Mouse (Mus musculus) kidney, postnatal 14 days (tissue): ENCODE data around the gene Fam198a.
A peak's percentile ranks its signal among the peaks of the same experiment; 100 is the strongest.
"Not testable (repeated sequence)": the region's sequence is repeated elsewhere in the genome, so short reads cannot be mapped to it uniquely, and the experiment has no call there.

Experiments
- DNase-seq: peaks from one replicate; pipeline ENCODE4 v3.0.0; 2022; ENCODE audit warnings: mixed read lengths

Fam198a gene

GRCm38 (mm10) chr9:121982665-121983064, 31.9 kb downstream of the Fam198a start:
- DNase-seq: no peak

DNA sequence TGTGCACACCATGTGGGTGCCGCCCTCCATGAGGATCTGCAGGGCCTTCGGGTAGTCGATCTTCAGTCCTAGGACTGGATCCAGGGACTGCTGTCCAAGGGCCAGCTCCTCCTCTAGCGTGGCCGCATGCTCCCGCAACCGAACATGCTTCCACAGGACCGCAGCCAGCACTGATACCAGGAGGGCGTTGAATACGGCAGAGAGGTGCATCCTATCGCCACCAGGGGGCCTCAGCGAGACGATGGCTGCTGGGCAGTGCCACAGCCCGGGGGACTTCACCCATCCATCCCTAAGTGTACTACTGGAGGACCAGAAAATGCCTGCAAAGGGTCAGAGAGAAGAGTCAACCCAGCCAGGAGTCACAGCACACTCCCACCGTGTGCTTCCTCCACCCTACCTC, 32.7 kb downstream of the Fam198a start:
- peak; percentile 73 for DNase-seq

DNA sequence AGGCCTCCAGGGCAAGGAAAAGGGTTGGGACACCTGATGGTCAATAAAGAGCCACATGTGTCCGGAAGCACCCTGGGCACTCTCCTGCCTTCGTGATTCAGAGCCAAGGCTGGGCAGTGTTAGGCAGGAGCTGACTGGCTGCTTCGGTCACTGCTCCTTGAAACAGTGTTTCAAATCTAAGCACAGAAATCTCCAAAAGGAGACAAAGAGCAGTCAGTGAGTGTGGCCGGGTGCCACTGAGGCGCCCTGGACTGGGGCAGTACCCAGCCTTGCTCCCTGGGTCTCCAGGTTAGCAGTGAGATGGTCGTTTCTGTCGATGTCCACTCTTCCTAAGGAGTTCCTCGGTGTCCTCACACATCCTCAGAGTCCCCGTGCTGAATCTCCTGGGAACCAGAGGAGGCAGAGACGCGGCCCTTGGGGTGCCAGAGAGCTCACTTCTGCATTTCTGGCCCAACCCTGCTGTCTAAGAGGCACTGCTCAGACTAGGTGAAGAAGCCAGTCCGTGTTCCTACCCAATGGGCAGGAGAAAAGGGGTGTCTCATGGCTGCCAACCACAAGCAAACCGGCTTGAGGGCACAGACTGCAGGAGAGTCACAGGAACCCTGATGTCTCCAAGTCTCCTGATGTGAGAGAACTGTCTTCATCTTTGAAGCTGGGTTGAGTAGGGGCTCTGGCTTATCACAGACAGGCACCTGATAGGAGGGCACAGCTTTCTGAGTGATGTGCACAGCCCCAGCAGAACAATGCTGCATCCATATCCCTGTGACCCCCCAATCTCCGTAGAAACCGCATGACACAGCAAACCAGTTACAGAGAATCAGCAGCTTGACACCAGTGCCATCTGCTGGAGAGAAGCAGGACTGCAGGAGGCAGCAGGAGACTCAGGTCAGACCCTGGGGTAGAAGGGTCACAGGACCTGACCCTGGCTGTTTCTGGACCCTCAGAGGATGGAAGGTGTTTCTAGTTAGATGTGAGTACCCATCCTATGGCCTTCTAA, 34.0 kb downstream of the Fam198a start:
- DNase-seq: peak; percentile 75

GRCm38 (mm10) chr9:121988910-121989309, 38.1 kb downstream of the Fam198a start:
- no peak for DNase-seq

- DNase-seq: no peak
Observed at GRCm38 (mm10) chr9:121989536-121989935, 38.7 kb downstream of the Fam198a start.

DNA sequence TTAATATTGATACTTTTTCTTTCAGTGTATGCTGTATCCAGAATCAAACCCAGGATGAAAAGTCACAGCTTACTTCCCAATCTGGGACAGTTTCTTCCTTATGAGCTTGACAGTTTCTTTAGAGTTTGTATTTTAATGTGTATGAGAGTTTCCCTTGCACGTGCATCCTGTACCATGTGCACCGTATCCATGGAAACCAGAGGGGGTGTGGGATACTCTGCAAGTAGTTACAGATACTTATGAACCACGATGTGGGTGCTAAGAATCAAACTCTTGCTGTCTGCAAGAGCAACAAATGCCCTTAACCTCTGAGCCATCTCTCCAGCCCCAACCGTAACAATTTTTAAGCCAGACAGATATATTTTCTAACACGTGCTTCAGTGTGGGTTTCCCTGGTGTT, 40.3 kb downstream of the Fam198a start:
- DNase-seq: no peak

DNA sequence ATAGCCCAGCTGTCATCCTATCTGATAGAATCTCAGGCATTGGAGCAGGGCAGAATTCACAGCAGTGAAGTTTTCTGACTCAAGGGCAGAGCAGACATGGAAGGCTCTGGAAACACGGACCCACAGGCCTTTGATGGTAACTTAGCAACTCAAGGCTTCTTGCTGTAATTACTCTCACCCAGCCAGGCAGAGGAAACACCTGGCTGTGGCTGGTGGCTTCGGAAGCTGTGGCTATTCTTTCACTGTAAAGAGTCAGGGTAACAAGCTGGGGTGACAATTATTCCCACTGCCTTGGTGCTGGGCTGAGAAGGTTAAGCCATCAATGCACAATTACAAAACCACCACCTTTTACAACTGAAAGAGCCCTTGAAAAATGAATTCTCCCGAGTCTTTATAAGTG, 42.3 kb downstream of the Fam198a start:
- DNase-seq: no peak

- no peak for DNase-seq
Observed at GRCm38 (mm10) chr9:121995077-121995476, 44.3 kb downstream of the Fam198a start.

DNA sequence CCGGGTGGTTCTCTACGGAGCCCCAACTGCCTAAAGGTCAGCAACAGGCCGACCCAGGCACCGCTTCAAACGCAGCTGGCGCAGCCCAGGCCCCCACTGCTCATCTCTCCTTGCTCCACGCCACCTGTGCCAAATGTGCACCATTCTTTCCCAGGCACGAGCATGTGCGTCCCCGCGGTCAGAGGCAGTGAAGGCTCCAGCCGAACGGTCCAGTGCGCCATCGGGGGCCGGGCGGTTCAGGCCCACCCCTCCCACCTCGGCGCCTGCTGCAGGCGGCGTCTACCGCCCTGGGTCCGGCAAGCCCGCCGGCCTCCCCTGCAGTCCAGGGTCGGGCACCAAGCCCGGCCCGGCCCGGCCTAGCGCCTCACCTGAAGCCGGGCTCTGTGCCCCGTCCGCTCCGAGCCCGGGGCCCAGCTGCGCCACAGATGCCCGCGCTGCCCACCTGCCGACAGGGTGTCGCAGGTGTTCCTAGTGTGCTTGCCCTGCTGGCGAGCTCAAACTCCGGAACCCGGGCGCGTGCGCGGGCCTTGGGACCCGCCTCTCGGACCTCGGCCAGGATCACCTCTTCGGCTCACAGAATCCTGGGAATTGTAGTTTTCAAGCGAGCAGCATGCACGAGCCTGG, 44.8 kb downstream of the Fam198a start:
- peak; percentile 92 for DNase-seq

DNA sequence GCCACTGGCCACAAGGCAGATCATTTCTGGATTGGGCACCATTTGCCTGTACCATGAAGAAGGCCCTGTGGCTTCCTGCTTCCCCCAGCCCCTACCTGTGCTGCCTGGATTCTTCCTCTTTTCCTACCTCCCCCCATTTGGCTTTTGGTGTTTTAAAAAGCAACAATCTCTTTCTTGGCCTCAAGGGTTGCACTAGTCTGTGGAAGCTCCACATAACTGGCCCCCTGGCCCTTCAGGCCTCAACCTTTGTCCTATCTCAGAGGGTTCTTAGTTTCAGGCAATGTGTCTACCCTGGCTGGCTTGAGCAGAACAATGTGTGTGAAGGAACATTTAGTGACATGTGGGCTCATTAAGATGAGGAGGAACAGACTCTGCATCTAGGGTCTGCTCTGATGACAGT, 46.2 kb downstream of the Fam198a start, which contains the start of gene Pomgnt2:
Pomgnt2 (minus strand) TSS at position 101 of the 400 bp plus-strand sequence.
- DNase-seq: no peak

- DNase-seq: no peak
Observed at GRCm38 (mm10) chr9:121997978-121998377, 47.2 kb downstream of the Fam198a start.

DNA sequence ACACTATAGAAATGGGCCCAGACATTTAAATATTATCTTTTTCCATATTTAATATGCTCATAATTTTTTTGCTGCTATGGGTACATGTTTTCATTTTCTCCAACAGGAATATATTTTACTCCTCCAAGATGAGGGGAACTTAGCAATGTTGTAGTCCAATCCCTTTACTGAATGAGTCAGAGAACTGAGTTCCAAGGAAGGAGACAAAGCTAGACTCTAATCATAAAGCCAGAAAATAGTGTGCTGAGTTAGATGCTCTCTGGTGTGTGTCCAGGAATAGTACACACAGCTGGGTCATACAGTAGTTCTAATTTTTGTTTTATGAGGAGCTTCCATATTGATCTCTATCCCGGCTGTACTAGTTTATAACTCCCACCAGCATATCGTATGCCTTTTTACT, 55.4 kb downstream of the Fam198a start:
- no peak for DNase-seq

- DNase-seq: peak; percentile 61
Observed at GRCm38 (mm10) chr9:122006609-122007008, 55.8 kb downstream of the Fam198a start.

DNA sequence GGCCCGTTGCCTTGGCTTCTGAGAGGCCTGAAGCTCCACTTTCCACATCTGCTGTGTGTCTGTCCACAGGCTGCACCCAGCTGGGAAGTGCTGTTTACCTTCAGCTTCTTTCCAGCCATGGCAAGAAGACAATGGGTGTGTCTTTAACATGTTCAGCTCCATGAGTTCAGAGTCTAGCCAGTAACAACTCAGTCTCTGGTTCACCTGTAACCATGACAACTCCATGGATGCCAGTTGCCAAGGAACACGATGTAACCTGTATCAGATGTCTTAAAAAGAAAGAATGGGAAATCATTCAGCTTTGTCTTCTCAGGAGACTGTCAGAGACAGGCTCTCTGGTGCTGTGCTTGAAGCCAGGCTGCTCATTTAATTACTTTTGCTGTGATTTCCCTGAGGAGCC, 58.1 kb downstream of the Fam198a start:
- DNase-seq: no peak

- DNase-seq: no peak
Observed at GRCm38 (mm10) chr9:122010751-122011150, 60.0 kb downstream of the Fam198a start.

- DNase-seq: no peak
Observed at GRCm38 (mm10) chr9:122012816-122013215, 62.0 kb downstream of the Fam198a start.

GRCm38 (mm10) chr9:122013629-122014028, 62.8 kb downstream of the Fam198a start:
- no peak for DNase-seq

GRCm38 (mm10) chr9:122014241-122014667, 63.5 kb downstream of the Fam198a start:
- peak; percentile 82 for DNase-seq

- DNase-seq: no peak
Observed at GRCm38 (mm10) chr9:122018079-122018478, 67.3 kb downstream of the Fam198a start.

- DNase-seq: peak; percentile 83
Observed at GRCm38 (mm10) chr9:122018782-122019395, 68.1 kb downstream of the Fam198a start.

DNA sequence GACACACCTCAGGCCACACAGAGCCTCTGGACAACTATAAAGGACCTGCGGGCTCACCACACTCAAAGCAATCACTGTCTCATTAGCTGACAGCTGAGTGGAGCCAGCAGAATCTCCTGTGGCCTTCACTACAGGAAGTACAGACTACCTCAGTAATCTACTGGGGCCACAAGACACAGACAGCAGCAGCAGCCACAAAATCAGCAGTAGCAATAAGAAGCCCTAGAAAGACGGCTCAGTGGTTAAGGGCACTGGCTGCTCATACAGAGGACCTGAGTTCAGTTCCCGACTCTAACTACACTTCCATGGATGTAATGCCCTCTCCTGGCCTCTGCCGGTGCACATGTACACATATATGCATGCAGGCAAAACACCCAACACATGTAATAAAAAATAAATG, 69.5 kb downstream of the Fam198a start:
- no peak for DNase-seq

GRCm38 (mm10) chr9:122021171-122021570, 70.4 kb downstream of the Fam198a start:
- DNase-seq: not testable (repeated sequence)

DNA sequence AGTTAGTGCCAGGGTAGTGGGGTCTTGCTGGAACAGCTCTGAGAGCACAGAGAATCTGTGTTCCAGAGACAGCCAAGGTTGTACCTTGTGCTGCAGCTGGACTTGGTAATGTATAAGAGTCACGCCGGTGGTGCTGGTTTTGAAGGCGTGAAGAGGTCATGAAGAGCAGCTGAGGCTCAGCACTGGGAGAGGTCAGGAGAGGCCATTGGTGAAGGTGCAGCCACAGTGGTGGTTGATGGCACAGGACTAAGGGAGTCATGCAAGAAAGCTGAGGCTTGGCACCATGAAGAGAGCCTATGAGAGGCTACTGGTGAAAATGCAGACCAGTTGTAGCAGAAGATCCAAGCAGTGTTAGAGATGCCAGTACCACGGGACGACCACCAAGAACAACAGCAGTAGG, 70.8 kb downstream of the Fam198a start:
- DNase-seq: no peak
